Mouse (Mus musculus) urinary bladder, postnatal 36 days (tissue): Measurements from ENCODE around the gene Sccpdh.
"Not testable (repeated sequence)": the region's sequence is repeated elsewhere in the genome, so short reads cannot be mapped to it uniquely, and the experiment has no call there.

Source experiments
- DNase-seq, 2 experiments: peaks; one replicate each; pipeline ENCODE4 v3.0.0; 2022; ENCODE audit warnings: low spot score in 2 of 2, mixed read lengths in 1 of 2

The Sccpdh gene

DNA sequence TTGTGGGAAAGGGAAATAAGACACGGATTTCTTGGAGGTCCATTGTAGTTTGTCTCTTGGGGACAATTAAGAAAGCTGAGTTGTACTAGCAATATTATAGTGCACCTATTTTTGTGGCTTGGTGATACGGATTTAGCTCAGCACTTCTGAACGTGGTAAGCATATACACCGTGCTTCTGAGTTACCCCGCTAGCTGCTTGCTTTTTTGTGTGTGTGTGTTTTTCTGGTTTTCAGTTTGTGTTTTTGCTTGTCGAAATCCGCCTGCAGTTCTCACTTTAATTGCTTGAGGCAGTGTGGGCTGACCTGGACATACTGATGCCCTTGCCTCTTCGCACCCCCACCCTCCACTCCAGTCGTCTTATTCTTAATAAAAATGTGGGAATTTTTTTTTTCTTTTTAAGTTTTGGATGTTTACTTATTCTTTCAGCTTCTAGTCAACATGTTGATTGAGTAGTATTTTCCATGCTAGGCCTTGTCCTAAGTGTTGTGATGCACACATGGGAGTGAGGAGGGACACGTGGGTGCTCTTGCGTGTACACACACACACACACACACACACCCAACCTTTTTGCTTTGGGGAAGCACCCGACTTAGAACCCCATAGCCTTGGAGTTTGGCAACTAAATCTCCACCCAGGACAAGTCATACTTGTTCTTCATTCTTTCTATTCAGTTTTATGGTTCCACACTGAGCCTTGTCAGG, 977 bp downstream of the Sccpdh start:
- DNase-seq = no peak

GRCm38 (mm10) chr1:179674355-179674754, 6.3 kb downstream of the Sccpdh start:
- DNase-seq = no peak

DNA sequence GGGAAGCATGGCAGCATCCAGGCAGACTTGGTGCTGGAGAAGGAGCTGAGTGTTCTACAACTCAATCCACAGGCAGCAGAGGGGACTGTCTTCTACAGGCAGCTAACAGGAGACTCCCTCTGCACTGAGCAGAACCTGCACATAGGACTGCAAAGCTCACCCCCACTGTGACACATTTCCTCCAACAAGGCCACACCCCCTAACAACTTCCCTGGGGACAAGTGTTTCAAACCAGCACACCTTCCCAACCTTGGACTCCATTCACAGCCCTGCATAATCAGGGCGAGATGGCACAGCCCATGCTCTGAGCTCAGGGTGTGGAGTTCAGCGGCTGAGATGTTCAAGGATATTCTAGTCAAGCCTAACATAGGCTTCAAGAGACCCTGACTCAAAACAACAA, 9.0 kb downstream of the Sccpdh start:
- no peak for DNase-seq

DNA sequence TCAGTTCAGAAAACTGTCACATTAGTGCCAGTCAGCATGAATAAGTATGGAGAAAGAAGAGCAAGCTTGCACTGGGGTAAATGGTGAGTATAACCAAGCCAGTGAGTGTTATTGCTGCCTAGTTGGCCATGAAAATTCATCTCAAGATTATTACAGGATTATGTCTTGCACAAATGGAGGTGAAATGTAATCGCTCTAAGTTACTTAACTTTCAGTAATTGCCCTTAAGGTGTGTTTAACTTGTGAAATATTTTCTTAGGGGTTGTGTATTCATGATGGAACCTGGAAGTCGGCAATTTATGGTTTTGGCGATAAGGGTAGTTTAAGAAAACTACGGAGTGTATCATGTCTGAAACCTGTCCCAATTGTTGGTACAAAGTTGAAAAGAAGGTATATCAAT, 11.3 kb downstream of the Sccpdh start:
- DNase-seq = no peak

DNA sequence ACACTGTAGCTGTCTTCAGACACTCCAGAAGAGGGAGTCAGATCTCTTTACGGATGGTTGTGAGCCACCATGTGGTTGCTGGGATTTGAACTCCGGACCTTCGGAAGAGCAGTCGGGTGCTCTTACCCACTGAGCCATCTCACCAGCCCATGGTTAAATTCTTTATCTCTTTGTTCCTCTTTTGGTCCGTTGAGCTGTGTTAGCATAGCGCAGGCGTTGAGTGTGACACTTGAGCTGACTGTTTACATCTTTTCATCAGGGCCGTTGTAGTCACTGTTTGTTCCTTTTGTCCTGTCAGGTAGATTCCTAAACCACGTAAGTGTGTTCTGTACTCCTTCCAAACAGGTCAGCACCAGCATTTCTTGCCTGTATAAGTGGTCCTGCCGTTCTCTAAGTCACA, 14.7 kb downstream of the Sccpdh start:
- not testable (repeated sequence) for DNase-seq

DNA sequence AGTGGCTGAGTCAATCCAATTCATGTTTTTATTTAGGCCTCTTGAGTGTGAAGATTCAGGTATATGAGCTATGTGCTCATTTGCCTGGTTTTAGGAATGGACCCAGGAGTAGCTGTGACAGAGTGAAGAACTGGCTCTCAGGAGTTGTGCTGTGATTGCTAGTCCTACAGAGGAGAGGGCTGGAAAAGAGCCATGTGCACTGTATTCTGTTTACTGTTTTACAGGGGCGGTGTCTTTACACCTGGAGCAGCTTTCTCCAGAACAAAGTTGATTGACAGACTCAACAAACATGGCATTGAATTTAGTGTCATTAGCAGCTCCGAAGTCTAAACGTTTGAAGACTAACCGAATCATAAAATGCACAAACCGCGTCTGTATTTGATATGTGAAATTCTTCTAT, 18.3 kb downstream of the Sccpdh start:
- DNase-seq = no peak

- no peak for DNase-seq
These were observed 18.8 kb downstream of the Sccpdh start for GRCm38 (mm10) chr1:179686781-179687180.

GRCm38 (mm10) chr1:179687305-179687704, 19.3 kb downstream of the Sccpdh start:
- DNase-seq = no peak

- DNase-seq = no peak
These were observed 20.0 kb downstream of the Sccpdh start for GRCm38 (mm10) chr1:179687966-179688365.

GRCm38 (mm10) chr1:179688415-179688814, 20.4 kb downstream of the Sccpdh start:
- DNase-seq = no peak

GRCm38 (mm10) chr1:179688914-179689313, 20.9 kb downstream of the Sccpdh start:
- DNase-seq = no peak

GRCm38 (mm10) chr1:179689479-179689878, 21.5 kb downstream of the Sccpdh start:
- no peak for DNase-seq

- no peak for DNase-seq
These were observed 36.1 kb downstream of the Sccpdh start for GRCm38 (mm10) chr1:179704150-179704549.

DNA sequence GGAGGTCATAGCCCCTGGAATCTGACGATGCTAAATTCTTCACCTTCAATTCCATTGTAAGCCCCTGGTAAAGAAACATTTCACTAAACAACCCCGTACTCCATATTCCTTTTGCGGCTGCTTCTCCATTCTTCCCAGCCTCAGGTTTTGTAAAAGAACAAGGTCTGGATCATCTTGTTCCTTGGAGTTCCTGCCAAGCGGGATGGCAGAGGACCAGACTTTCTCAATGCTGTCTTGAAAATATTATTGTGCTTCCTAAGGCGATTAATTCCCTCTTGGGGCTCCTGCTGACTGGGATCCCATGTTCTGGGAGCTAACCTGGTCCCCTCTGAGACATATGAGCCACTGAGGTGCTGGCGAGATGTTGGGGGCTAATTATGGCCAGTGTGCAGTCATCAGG, 37.1 kb downstream of the Sccpdh start:
- DNase-seq = peak; percentile 12 to 51

- DNase-seq = peak in 1 of 2 experiments; percentile 22
These were observed 41.4 kb downstream of the Sccpdh start for GRCm38 (mm10) chr1:179709390-179709789.

- DNase-seq = no peak
These were observed 42.7 kb downstream of the Sccpdh start for GRCm38 (mm10) chr1:179710739-179711138.

DNA sequence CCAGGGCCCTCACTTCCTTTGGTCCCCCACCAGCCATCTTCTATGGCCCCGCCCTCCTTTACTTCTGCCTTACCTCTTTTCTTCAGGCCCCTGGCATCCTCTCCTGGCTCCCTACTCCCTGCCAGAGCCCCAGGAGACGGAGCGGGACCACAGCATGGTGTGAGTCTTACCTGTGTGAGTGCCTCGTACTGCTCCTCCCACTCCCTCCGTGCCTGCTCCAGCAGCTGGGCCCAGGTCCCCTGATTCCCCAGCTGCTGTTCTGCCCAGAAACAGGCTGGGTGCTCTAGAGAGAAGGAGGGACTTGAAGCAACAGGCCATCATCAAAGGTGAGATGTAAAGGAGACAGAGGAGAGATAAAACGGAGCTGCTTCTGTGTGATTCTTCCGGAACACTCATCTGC, 44.6 kb downstream of the Sccpdh start:
- no peak for DNase-seq

GRCm38 (mm10) chr1:179713367-179713766, 45.4 kb downstream of the Sccpdh start:
- DNase-seq = no peak

DNA sequence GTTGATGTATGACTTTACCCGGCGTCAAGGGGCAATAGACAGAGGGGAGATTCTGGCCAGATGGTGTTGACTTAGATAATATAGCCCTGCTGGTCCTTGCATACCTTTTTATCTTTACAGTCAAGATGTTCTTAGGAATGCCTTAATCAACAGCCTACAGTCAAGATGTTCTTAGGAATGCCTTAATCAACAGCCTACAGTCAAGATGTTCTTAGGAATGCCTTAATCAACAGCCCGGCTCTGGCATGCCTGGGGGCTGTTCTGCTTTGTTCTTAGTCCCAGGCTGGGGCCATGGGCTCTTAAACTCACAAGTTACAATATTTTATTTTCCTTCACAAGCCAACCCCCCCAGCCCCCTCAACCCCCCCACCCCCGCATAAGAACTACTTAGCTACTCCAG, 47.3 kb downstream of the Sccpdh start:
- DNase-seq = not testable (repeated sequence)

GRCm38 (mm10) chr1:179715786-179716185, 47.8 kb downstream of the Sccpdh start:
- no peak for DNase-seq

GRCm38 (mm10) chr1:179722811-179723469, 54.9 kb downstream of the Sccpdh start:
- DNase-seq = no peak

DNA sequence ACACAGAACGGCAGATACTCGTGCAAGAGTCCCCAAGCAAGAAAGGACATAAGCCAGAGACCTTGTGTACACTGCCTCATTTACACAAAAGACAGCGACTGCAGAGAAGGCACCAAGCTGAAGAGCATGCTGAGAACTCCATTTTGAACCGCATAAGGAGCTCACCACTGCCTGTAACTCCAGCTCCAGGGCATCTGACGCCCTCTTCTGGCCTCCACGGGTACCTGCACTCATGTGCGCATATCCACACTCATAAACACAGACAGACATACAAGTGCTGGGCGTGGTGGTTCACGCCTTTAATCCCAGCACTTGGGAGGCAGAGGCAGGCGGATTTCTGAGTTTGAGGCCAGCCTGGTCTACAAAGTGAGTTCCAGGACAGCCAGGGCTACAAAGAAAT, 60.7 kb downstream of the Sccpdh start:
- DNase-seq = no peak

DNA sequence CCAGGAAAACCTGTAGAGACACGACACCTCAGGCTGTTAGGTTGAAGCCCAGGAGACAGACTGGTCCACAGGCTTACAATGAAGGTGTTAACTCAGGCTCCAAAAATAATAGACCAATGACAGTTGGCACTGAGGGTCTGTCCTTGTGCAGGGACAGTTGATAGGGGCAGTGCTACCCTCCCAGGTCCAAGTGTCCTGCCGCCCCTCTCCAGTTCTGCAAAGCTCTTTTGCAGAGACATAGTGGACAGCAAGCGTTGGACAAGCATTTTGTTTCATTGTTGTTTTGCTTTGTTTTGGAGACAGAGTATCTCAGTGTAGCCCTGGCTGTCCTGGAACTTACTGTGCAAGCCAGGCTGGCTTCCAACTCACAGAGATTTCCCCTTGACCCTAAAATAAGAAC, 63.4 kb downstream of the Sccpdh start:
- DNase-seq = no peak
